Mouse (Mus musculus) forebrain, embryonic 11.5 days (tissue): ENCODE measurements around the gene Thumpd3. TPM values are rescaled to one million over a fixed set of nuclear protein-coding genes. Genes with fewer than 3 reads are reported as not detected.

ENCODE experiments used
- ATAC-seq: fragments of 200-750 bp; cut with Nextera tagmentation; replicated peaks from 2 replicates; pipeline ENCODE4 v1.8.0; 2017; ENCODE audit warnings: moderate TSS enrichment; ENCODE audit not compliant: low FRiP score
- DNase-seq: peaks from one replicate; pipeline ENCODE4 v3.0.0-alpha.2; 2017; ENCODE audit warnings: low spot score
- H3K27ac ChIP-seq: fragments of 300-500 bp; sonication (generic); 2 replicates; pipeline ENCODE4 v1.5.1; 2014; ENCODE audit warnings: low read depth, low read length
- H3K27me3 ChIP-seq: fragments of 300-500 bp; sonication (generic); 2 replicates; pipeline ENCODE4 v1.6.1; 2014; ENCODE audit warnings: mild to moderate bottlenecking, low read length, mixed read lengths; ENCODE audit not compliant: control insufficient read depth, insufficient read depth
- H3K36me3 ChIP-seq: fragments of 300-500 bp; sonication (generic); 2 replicates; pipeline ENCODE4 v1.6.1; 2014; ENCODE audit warnings: mild to moderate bottlenecking, low read length, moderate library complexity, mixed read lengths; ENCODE audit not compliant: control insufficient read depth, insufficient read depth
- H3K4me1 ChIP-seq: fragments of 300-500 bp; sonication (generic); replicated peaks from 2 replicates; pipeline ENCODE4 v1.6.1; 2014; ENCODE audit warnings: low read length, mixed read lengths; ENCODE audit not compliant: control insufficient read depth, insufficient read depth
- H3K4me2 ChIP-seq: fragments of 300-500 bp; sonication (generic); 2 replicates; pipeline ENCODE4 v1.6.1; 2014; ENCODE audit warnings: low read depth, mild to moderate bottlenecking, low read length, moderate library complexity, mixed read lengths; ENCODE audit not compliant: severe bottlenecking
- H3K4me3 ChIP-seq: fragments of 300-500 bp; sonication (generic); 2 replicates; pipeline ENCODE4 v1.5.1; 2014; ENCODE audit warnings: low read depth, low read length
- H3K9ac ChIP-seq: fragments of 300-500 bp; sonication (generic); 2 replicates; pipeline ENCODE4 v1.6.1; 2014; ENCODE audit warnings: low read length
- H3K9me3 ChIP-seq: fragments of 300-500 bp; sonication (generic); 2 replicates; pipeline ENCODE4 v1.6.1; 2016; ENCODE audit warnings: low read length, mixed read lengths; ENCODE audit not compliant: control insufficient read depth
- WGBS: fragments of 180-500 bp; shearing (Covaris S2); extraction: QIAGEN DNeasy Blood & Tissue Kit; methylation state at CpG from one replicate; pipeline ENCODE4 v1.1.7; 2014; 5-methylcytosine and 5-hydroxymethylcytosine counted together
- polyA plus RNA-seq: library from polyadenylated mRNA; unstranded; fragments of >200 nt; fragmentation: Nextera tagmentation; extraction: Ambion mirVana; gene quantifications from 2 replicates; pipeline ENCODE4 v1.2.1, GENCODE M21; 2014

Gene Thumpd3
- polyA plus RNA-seq, 1 experiment from 2014 or later, result 58.6 TPM

- Histone ChIP-seq H3K9ac (no peak overlapping the region), H3K27ac (no peak overlapping the region), H3K27me3 (no peaks in the 10 kb centered on the region), H3K9me3 (no peaks in the 10 kb centered on the region), H3K4me3 (no peak overlapping the region), H3K4me1 (no peaks in the 10 kb centered on the region), H3K4me2 (no peak overlapping the region), H3K36me3 (peaks cover 24% of the 10 kb centered on the region)
- no peak for DNase-seq
- 88% methylated on average over 10 of the region's 10 CpGs for WGBS
- no peak for ATAC-seq
Measured at GRCm38 (mm10) chr6:113063363-113063762, 17.3 kb downstream of the Thumpd3 start.

DNA sequence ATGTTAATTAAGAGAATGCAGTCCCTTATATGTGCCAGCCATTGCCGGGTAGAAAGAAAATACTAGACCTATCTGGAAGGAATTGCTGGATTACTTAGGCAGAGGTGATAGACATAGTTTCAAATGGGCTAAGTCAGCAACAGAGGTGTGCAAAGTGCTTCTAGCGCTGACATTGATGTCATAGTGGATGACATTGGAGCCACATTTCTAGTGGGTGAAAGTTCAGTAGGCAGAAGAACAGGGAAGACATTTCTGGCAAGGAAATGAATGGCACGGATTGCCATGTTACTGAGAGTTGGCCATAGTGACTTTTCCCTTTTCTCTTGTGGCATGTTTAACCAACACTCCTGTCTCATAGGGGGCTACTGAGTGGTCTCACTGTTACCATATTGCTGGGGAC, 19.2 kb downstream of the Thumpd3 start:
- Histone ChIP-seq H3K9me3 (no peaks in the 10 kb centered on the region), H3K4me2 (no peak overlapping the region), H3K4me3 (no peak overlapping the region), H3K9ac (no peak overlapping the region), H3K27me3 (no peaks in the 10 kb centered on the region), H3K36me3 (peaks cover 24% of the 10 kb centered on the region), H3K4me1 (no peaks in the 10 kb centered on the region), H3K27ac (no peak overlapping the region)
- DNase-seq (no peak), ATAC-seq (no peak)
- 90% methylated on average over 3 of the region's 3 CpGs for WGBS

GRCm38 (mm10) chr6:113069154-113069553, 23.1 kb downstream of the Thumpd3 start:
- Histone ChIP-seq H3K36me3 (peaks cover 13% of the 10 kb centered on the region), H3K27ac (no peak overlapping the region), H3K4me3 (no peak overlapping the region), H3K9ac (no peak overlapping the region), H3K27me3 (no peaks in the 10 kb centered on the region), H3K9me3 (no peaks in the 10 kb centered on the region), H3K4me1 (no peaks in the 10 kb centered on the region; the same call in 1 of the 2 replicates), H3K4me2 (no peak overlapping the region)
- no peak for DNase-seq
- no peak for ATAC-seq
- WGBS, result 88% methylated on average over 1 of the region's 1 CpGs

DNA sequence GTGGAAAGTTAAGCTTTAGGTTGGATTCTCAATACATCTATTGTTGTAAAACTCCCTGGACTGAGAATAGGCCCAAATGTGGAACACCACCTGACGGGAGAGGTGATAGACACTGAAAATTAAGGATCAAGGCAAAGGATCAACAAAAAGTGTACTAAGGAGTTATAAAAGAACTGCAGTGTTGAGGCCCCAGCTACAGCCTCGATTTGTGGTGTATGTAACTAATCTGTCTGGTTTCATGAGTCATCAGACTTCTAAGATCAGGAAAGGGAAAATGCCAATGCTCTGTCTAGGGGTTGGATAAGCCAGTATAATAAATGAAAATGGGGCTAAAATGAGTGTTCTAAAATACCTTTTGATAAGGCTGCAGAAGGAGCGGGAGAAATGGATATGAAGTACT, 29.2 kb downstream of the Thumpd3 start:
- H3K4me2 ChIP-seq, result peak overlapping the region; percentile 55
- H3K9ac ChIP-seq, result peak overlapping the region; percentile 99; the same call in 1 of the 2 replicates
- H3K4me1 ChIP-seq, result peaks cover 6% of the 10 kb centered on the region; the same call in 1 of the 2 replicates
- WGBS, result 28% methylated on average over 3 of the region's 3 CpGs
- ATAC-seq, result no peak
- no peak for DNase-seq
- peak overlapping the region; percentile 100; the same call in 1 of the 2 replicates for H3K27ac ChIP-seq
- peak overlapping the region; percentile 94 for H3K4me3 ChIP-seq
- H3K27me3 ChIP-seq, result no peaks in the 10 kb centered on the region
- no peaks in the 10 kb centered on the region for H3K9me3 ChIP-seq
- H3K36me3 ChIP-seq, result no peaks in the 10 kb centered on the region

- Histone ChIP-seq H3K9me3 (no peaks in the 10 kb centered on the region), H3K36me3 (no peaks in the 10 kb centered on the region), H3K4me1 (peaks cover 8% of the 10 kb centered on the region; the same call in 1 of the 2 replicates), H3K4me3 (peak overlapping the region; percentile 94), H3K27me3 (no peaks in the 10 kb centered on the region), H3K27ac (peak overlapping the region; percentile 100), H3K4me2 (peak overlapping the region; percentile 55), H3K9ac (peak overlapping the region; percentile 99)
- ATAC-seq (peak; percentile 87), DNase-seq (peak; percentile 99)
- WGBS, result under 1% methylated on average over 54 of the region's 55 CpGs
Measured at GRCm38 (mm10) chr6:113076012-113076685, 30.1 kb downstream of the Thumpd3 start.

DNA sequence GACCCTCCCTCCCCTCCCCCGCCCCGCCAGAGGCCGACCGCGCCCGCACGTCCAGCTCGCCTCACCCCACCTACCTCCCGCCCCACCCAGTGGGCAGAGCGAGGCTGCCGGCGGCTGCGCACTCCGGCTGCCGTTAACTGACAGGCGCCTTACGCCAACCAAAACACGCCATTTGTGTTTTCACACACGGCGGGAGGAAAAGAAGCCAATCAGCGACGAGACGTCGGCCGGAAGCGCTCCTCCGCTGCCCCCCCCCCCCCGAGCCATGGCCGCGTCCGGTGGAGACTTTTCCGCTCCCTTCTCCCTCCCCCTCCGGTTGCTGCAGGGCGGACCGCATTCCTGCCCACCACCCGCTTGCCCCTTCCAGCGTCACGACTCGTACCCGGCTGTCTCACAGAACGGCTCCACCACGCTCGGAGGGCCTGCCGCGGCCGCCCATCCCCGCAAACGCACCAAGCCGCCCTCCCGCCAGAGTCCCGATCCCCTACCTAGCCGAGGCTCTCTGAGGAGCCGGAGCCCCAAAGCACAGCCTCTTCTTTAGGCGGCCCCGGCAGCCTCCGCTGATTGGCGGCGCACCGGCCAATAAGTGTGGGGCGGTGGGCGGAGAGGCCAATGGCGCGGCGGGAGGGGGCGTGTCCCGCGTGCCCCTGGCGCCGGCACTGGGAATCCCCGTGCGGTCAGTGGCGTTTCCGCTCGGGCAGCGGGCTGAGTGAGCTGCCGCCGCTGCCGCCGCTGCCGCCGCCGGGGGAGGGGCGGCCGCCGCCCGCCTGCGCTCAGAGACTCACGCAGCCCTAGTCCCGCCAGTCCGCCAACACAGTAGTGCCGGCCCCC, 30.9 kb downstream of the Thumpd3 start, which contains the start of gene Setd5:
Gene Setd5, plus strand, starts transcription at position 680 of the 831 bp plus-strand sequence.
- H3K27ac ChIP-seq, result peak within 1 kb of the TSS; percentile 100
- peak within 1 kb of the TSS; percentile 99 for H3K9ac ChIP-seq
- H3K36me3 ChIP-seq, result no peaks in the 10 kb centered on the region
- H3K9me3 ChIP-seq, result no peaks in the 10 kb centered on the region
- WGBS, result under 1% methylated on average over 62 of the region's 91 CpGs
- peak within 1 kb of the TSS; percentile 95 for H3K4me2 ChIP-seq
- H3K27me3 ChIP-seq, result no peaks in the 10 kb centered on the region
- ATAC-seq, result peak; percentile 93
- H3K4me1 ChIP-seq, result peaks cover 9% of the 10 kb centered on the region; the same call in 1 of the 2 replicates
- H3K4me3 ChIP-seq, result peak within 1 kb of the TSS; percentile 94
- DNase-seq, result peak; percentile 100

DNA sequence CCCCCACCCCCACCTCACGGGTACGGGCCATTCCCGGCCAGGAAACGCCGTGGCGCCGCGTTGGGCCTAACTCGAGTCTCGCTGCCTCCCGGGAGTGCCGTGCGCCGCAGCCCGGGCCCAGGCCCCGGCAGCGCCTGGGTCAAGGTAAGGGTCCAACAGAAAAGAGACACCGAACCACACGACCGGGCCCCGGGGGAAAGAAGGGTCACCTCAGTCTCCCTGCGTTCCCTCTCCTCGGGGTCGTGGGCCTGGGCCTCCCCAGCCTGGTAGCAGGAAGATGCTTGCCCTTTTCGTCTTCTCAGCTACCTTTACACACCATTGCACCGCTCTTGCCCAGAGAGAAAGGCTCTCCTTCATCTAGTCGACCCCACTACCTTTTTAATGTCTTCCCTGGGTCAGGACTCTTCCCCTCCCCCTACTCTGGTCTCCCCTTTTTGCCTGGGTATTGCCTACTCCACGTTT, 31.6 kb downstream of the Thumpd3 start:
- H3K9ac ChIP-seq, result peak overlapping the region; percentile 99
- under 1% methylated on average over 28 of the region's 28 CpGs for WGBS
- peak overlapping the region; percentile 100 for H3K27ac ChIP-seq
- no peaks in the 10 kb centered on the region for H3K36me3 ChIP-seq
- ATAC-seq, result no peak
- no peaks in the 10 kb centered on the region for H3K27me3 ChIP-seq
- DNase-seq, result no peak
- H3K9me3 ChIP-seq, result no peaks in the 10 kb centered on the region
- H3K4me3 ChIP-seq, result peak overlapping the region; percentile 94
- H3K4me2 ChIP-seq, result peak overlapping the region; percentile 95
- peaks cover 15% of the 10 kb centered on the region for H3K4me1 ChIP-seq

GRCm38 (mm10) chr6:113078031-113078721, 32.2 kb downstream of the Thumpd3 start:
- no peaks in the 10 kb centered on the region for H3K9me3 ChIP-seq
- peak overlapping the region; percentile 100 for H3K27ac ChIP-seq
- ATAC-seq, result no peak
- H3K9ac ChIP-seq, result peak overlapping the region; percentile 99
- DNase-seq, result peak; percentile 58
- H3K4me3 ChIP-seq, result peak overlapping the region; percentile 94
- WGBS, result under 1% methylated on average over 18 of the region's 18 CpGs
- no peaks in the 10 kb centered on the region for H3K36me3 ChIP-seq
- H3K27me3 ChIP-seq, result no peaks in the 10 kb centered on the region
- peak overlapping the region; percentile 95 for H3K4me2 ChIP-seq
- peaks cover 15% of the 10 kb centered on the region for H3K4me1 ChIP-seq
